Mouse (Mus musculus) retina, postnatal 1 day (tissue): ENCODE results near the gene Hnrnpu.
"Not testable (repeated sequence)": the region's sequence is repeated elsewhere in the genome, so short reads cannot be mapped to it uniquely, and the experiment has no call there.

Experiments
- DNase-seq: peaks from one replicate; pipeline ENCODE4 v3.0.0-alpha.2; 2012

Hnrnpu gene

DNA sequence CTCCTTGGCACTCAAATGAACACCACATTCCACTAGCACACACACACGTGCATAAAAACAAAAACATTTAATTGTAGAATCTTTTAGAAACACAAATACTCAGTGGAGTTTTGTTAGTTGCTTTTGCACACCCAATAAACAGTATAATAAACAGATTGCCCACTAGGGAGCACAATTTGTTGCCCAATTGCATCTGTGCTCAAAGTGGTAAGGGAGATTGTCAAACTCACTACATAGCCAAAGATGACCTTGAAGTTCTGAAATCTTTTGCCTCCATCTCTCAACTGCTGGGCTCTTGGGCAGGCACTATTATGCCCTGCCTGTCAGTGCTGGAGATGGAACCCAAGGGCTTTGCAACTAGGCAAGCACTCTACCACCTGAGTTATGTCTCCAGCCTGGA, 27.5 kb downstream of the Hnrnpu start:
- DNase-seq: no peak

DNA sequence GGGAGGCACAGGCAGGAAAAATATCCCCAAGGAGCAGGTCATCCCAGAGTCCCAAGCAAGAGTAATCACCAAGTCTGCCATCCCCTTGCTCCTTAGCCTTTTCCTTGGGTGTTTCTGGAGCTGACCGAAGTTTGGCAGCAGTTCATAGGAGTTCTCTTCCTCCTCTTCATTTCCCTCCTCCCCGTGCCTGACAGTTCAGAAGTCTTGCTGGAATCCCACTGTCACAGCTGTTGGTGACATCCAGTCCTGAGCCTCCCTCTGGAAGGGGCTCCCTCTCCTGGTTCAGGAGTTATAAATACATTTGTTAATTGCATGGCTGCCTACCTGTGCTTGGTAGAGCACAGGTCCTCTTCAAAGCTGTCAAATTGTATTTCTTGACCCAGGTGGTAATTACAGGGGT, 28.1 kb downstream of the Hnrnpu start:
- no peak for DNase-seq

DNA sequence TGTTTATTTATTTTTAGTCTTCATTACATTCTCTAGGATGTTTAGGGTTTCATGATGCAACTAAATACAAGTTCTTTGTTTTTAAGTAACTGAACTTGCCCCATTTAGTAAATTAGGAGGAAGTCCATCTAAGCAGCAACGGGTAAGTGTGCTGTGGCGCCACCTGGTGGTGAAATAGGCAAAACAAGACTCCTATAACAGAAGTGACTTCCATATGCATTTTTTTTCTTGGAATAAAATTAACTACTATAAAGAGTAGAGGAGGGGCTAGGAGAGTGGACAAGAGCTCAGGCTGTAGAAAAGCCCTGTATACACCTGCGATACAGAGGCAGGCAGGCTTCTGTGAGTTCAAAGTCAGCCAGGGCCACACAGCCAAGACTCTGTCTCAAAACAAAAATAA, 34.2 kb downstream of the Hnrnpu start:
- peak; percentile 80 for DNase-seq

DNA sequence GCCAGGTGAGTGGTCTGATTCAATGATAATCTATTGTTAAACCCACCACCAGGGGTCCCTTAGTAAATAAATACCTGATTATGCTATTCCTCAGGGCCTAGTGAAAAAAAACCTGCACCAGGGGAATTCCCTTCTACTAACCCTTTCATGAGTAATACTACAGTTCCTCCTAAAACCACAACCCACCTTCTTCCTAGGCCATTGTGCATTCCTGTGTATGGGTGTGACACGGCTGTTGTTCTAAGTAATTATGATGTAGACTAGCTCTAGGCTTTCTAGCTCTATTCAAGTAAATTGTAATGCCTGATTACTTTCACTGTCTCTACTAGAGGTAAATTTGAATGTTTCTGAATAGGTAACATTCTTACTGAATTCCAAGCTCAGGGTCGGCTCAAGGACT, 36.3 kb downstream of the Hnrnpu start:
- DNase-seq: not testable (repeated sequence)

DNA sequence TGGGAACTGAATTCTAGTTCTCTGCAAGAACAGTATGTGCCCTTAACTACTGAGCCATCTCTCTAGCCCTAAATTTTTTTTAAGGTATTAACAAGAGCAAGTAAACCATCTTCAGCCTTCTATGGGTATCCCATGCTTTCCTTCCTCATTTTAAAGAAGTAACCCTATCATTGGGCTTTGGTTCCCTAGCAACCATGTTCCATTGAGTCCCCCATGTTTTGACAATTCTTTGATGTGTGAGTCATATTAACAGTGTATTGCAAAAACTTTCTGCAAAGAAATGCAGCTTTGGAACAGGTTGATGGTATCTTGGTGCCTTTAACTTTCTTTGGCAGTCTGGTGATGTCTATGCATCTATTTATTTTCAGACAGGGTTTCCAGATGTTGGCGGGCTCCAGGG, 43.5 kb downstream of the Hnrnpu start:
- no peak for DNase-seq

DNA sequence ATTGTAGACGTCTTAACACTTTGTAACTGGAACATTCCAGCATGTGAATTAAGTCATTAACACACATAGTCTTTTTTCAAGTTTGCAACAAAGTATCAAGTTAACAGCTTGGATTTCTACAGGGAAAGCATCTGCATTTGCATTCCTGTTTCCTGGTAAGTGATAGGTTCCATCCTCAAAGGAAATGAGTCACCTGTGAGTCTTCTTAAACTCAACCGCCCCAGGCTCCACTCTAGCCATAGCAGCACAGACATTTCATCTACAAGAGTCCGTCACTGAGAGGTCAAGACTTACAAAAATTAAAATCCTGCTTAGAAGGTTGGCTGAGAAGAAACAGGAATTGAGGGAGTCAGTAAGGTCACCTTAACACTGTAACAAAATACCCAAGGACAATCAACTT, 45.9 kb downstream of the Hnrnpu start:
- no peak for DNase-seq

DNA sequence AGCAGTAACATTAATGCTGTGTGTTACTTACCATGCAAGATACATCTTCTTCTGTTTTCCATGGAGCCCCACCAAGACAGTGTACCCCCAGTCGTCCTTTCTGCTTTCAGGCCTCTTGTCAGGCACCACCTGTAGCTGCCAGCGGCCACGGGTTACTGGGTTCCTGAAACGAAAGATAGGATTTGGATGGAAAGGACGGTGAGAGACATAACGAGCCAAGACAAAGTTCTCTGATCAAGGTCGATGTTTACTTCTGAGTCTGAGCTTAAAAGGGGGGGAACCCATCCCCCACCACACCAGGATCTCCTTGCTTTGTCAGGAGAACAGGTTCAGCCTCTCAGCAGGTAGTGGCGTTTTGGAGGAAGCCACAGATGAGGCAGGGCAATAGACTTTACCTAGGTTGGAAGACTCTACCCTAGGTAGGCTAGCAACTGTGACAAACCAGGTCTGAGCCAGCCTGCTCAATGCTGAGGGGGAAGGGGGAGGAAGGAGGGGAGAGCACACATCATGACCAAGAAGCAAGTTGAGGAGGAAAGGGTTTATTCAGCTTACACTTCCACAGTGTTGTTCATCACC, 49.9 kb downstream of the Hnrnpu start:
- DNase-seq: no peak

DNA sequence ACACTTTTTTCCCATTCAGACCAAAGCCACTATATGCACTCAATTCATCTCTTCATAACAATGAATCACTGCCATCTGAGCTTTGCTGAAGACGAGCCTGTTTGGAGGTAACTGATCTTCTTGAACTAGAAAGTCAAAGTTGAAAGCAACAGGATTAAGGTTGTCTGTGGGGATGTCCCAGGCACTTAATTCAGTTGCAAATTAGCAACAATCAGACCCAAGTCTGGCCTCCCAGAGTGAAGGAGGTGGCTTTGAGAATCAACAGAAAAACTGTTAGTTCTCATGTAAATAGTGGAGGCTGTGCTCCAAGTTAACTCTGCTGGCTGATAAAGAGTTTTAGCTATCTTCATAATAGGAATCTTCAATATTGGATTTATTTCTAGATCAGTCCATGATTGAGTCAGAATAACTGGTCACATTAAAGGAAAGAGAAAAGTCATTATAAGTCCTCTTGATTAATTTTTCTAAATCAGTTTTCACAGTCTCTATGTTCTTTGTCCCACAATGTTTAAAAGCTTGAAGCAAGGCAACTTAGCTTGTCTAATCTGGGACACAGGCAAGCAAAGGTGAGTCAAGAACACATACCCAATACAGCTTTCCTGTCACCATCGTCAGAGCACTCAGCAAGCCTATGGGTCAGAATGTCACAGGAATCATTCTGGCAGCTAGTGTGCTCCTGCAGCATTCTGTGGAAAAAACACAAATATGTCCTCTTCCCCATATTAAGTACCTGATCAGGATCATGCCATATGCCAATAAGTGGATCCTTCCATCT, 53.5 kb downstream of the Hnrnpu start:
- DNase-seq: no peak

DNA sequence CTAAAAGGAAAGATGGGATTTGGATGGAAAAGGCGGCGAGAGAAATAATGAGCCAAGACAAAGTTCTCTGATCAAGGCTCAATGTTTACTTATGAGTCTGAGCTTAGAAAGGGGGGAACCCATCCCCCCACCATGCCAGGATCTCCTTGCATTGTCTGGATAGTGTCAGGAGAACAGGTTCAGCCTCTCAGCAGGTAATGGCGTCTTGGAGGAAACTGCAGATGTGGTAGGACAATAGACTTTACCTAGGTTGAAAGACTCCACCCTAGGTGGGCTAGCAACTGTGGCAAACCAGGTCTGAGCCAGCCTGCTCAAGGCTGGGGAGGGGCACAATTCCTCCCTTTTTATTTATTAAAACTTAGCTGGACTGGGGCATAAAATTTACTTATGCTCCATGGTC, 54.3 kb downstream of the Hnrnpu start:
- DNase-seq: not testable (repeated sequence)

DNA sequence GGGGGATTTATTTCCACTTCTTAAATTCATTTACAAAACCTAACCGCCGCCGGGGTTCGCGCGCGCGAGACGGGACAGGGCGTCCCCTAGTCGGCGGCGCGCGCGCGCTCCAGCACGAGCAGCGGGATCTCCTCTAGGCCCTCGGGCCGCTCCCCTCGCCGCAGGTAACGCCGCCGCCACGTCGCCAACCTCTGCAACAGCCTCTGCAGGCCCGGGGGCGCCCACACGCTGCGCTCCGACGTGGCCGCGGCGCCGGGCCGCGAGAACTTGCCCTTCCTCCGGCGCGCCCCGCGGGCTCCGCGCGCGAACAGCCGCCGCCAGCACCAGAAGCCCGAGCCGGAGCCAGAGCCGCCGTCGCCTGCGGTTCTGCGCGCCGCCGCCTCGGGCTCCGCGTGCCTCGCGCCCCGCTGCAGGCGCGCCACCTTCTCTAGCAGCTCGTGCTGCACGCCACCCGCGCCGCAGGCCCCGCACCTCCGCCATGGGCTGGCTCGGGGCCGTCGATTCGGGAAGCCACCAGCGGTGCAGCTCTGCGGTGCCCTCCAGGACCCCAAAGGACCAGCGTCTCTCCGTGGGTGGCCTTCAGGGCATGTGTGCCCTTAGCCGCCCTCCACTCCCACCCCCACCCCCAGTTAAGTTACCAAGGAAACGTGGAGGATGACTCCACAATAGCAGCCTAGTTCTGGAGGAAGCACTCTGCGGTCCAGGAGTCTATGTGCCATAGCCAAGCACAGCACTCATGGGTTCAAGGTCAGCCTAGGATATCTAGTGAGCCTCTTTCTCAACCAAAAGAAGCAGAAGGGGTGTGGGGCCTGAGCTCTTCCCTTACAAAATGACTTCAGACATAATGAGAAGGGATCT, 61.3 kb downstream of the Hnrnpu start:
- peak; percentile 82 for DNase-seq

DNA sequence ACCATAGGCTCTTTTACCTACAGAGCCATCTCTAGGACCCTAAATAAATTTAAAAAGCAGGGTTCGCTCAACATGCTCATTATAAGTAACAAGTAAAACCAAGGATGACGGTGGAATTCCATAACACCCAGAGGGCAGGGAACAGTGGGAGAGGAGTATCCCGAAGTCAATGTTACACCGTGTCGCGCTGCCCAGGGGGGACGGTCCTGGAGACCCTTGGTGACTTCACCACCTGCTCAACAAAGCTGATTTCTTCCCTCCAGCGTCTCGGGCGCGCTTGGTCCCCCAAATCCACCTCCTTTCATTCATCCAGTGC, 61.9 kb downstream of the Hnrnpu start:
- no peak for DNase-seq

DNA sequence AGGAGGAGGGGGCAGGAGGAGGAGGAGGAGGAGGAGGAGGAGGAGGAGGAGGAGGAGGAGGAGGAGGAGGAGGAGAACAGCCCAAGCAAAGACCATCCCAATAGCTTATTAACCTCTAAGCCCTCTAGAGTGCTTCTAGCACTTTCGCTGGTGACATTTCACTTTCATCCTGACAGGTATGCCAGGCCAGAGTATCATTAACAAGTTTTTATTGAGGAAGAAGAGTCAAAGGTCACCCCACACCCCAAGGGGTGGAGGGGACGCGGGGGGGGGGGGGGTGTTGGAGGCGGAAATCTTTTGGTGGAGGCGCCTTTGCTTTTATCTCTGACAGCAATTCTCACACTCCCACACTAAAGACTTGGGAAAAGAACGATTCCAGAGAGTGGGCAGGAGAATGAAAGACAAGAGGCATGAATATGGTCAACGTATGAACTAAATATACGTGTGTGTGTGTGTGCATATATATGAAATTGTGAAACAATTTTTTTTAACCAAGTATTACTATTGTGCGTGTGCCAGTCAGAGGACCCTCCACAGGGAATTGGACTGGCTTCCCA, 62.3 kb downstream of the Hnrnpu start:
- DNase-seq: no peak
